Mouse (Mus musculus) liver, postnatal 0 days (tissue): ENCODE data around the gene Zfp217. TPM values are rescaled to one million over a fixed set of nuclear protein-coding genes. Genes with fewer than 3 reads are reported as not detected.
A peak's percentile ranks its signal among the peaks of the same experiment; 100 is the strongest.

Experiments used
- ATAC-seq: fragments of 200-750 bp; cut with Nextera tagmentation; 2 replicates; pipeline ENCODE4 v1.8.0; 2017; ENCODE audit warnings: mild to moderate bottlenecking, moderate library complexity
- DNase-seq: peaks from one replicate; pipeline ENCODE4 v3.0.0-alpha.2; 2016
- H3K27ac ChIP-seq: fragments of 300-500 bp; sonication (generic); 2 replicates; pipeline ENCODE4 v1.5.1; 2014; ENCODE audit warnings: antibody characterized with exemption, moderate library complexity, mild to moderate bottlenecking, low read depth
- H3K27me3 ChIP-seq: fragments of 300-500 bp; sonication (generic); 2 replicates; pipeline ENCODE4 v1.6.1; 2014; ENCODE audit warnings: low read length, control low read depth, mixed read lengths; ENCODE audit not compliant: insufficient read depth
- H3K36me3 ChIP-seq: fragments of 300-500 bp; sonication (generic); replicated peaks from 2 replicates; pipeline ENCODE4 v1.6.1; 2014; ENCODE audit warnings: mild to moderate bottlenecking, control low read depth, low read length, moderate library complexity, mixed read lengths; ENCODE audit not compliant: insufficient read depth
- H3K4me1 ChIP-seq: fragments of 300-500 bp; sonication (generic); 2 replicates; pipeline ENCODE4 v1.6.1; 2014; ENCODE audit warnings: antibody characterized with exemption, mild to moderate bottlenecking, control low read depth; ENCODE audit not compliant: insufficient read depth
- H3K4me2 ChIP-seq: fragments of 300-500 bp; sonication (generic); 2 replicates; pipeline ENCODE4 v1.6.1; 2014; ENCODE audit warnings: low read depth, mild to moderate bottlenecking, low read length, moderate library complexity, mixed read lengths
- H3K4me3 ChIP-seq: fragments of 300-500 bp; sonication (generic); 2 replicates; pipeline ENCODE4 v1.5.1; 2014; ENCODE audit warnings: low read depth, low read length
- H3K9ac ChIP-seq: fragments of 300-500 bp; sonication (generic); replicated peaks from 2 replicates; pipeline ENCODE4 v1.6.1; 2014; ENCODE audit warnings: mild to moderate bottlenecking, moderate library complexity
- H3K9me3 ChIP-seq: fragments of 300-500 bp; sonication (generic); 2 replicates; pipeline ENCODE4 v1.6.1; 2016; ENCODE audit warnings: mild to moderate bottlenecking, control low read depth, low read length, mixed read lengths
- CTCF ChIP-seq: sonication (generic); IDR thresholded peaks from 2 replicates; pipeline ENCODE4 v1.5.1; 2016; ENCODE audit warnings: antibody characterized with exemption, low read depth
- EP300 ChIP-seq: IDR thresholded peaks from 2 replicates; pipeline ENCODE4 v1.6.1; 2016; ENCODE audit warnings: antibody characterized with exemption, low read depth, mild to moderate bottlenecking
- WGBS: fragments of 180-500 bp; shearing (Covaris S2); extraction: QIAGEN DNeasy Blood & Tissue Kit; methylation state at CpG from one replicate; pipeline ENCODE4 v1.1.7; 2014; ENCODE audit not compliant: insufficient replicate concordance; 5-methylcytosine and 5-hydroxymethylcytosine counted together
- polyA plus RNA-seq: library from polyadenylated mRNA; unstranded; fragments of >200 nt; fragmentation: Nextera tagmentation; extraction: Ambion mirVana; gene quantifications from 2 replicates; pipeline ENCODE4 v1.2.1, GENCODE M21; 2015

Gene Zfp217
- polyA plus RNA-seq, 1 experiment from 2014 or later: 2.1 TPM

DNA sequence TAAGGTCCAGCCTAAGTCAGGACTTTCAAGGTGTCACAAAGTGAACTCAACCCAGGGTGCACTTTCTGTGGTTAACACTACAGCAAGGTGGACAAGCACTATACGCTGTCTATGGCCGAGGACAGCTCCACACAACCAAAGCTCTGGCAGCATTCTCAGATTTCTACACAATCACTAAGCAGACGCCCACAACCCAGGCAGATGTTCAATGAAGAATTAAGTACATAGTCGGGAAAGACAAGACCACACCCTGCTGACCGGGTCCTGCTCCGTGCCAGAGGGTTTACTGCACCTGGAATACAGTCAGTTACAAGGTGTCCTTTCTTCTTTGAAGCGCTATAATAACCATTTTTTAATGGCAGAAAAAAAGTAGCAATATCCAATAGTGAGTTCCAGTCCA lies 25.7 kb downstream of the Zfp217 start:
- Histone ChIP-seq H3K27me3 (no peaks in the 10 kb centered on the region), H3K9me3 (no peaks in the 10 kb centered on the region), H3K36me3 (peaks cover 52% of the 10 kb centered on the region), H3K4me1 (peaks cover 36% of the 10 kb centered on the region), H3K4me3 (no peak overlapping the region), H3K4me2 (no peak overlapping the region), H3K27ac (no peak overlapping the region), H3K9ac (no peak overlapping the region)
- TF ChIP-seq CTCF: no peak
- 72% methylated on average over 7 of the region's 7 CpGs for WGBS
- ATAC-seq (no peak), DNase-seq (no peak)

DNA sequence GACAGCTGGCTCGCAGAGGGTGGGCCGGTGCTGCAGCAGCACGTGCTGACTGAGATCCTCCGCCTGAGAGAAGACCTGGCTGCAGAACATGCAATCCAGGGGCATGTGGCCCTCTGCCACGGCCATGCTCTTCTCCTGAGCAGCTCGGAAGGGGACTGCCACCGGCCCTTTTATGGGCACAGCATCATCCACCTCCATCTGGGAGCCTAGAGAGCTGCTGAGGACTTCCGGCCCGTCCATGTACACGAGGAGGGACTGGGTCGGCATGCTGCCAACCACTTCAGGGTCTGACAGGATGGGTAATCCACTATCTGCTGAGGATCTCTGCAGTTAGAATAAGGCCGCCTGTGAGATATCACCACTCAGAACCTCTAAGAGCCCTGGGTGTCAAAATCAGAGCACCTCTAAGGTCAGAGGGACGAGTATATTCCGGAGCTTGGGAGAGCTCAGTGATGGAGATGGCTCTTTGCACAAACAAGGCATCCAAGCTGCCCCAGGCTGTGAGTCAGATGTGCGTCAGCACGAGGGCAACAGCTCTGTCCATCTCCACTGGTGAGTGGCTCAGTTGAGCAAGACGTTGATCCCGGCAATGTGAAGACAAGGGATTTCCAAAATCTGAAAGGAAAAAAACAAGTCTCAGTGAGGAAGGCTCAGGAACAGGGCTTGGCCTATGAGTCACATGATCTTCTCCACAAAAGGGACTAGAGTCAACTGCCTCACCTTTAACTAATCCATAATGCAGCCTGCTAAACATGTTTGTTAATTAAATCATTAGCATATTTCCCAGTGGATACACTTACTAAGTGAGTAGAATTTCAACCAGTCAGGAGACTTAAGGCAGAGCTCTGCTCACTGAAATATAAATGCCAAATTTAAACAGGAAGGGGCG lies 27.5 kb downstream of the Zfp217 start:
- ATAC-seq (no peak), DNase-seq (no peak)
- Histone ChIP-seq H3K27ac (no peak overlapping the region), H3K9ac (no peak overlapping the region), H3K4me3 (no peak overlapping the region), H3K4me2 (no peak overlapping the region), H3K36me3 (peaks cover 62% of the 10 kb centered on the region), H3K27me3 (no peaks in the 10 kb centered on the region), H3K4me1 (peaks cover 24% of the 10 kb centered on the region), H3K9me3 (no peaks in the 10 kb centered on the region)
- 81% methylated on average over 19 of the region's 19 CpGs for WGBS
- TF ChIP-seq CTCF (no peak), EP300 (no peak)

DNA sequence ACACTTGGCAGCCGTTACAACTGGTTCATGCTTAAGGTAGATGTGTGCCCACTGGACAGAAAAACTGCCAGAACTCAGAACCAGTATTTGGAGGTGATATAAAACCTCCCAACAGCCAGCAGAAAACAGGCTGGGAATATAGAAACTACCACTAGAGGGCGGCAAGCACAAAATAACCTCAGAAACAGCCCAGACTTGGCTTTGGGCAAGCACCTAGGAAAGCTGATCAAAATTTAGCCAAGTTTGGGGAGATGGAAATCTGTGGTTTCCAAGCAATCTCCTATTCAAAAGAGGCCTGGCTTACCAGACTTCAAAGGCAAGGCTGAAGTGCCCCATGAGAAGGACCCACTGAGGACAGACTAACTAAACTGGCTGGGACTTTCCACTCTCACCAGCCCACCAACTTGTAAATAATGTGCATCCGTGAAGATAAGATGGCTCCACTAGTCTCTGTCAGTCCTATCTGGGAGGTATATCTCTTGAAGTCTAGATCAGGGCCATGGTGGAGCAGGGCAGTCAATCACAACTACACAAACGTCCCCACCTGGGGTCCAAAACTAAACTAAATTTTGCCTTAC lies 31.1 kb downstream of the Zfp217 start:
- Histone ChIP-seq H3K4me3 (no peak overlapping the region), H3K27me3 (no peaks in the 10 kb centered on the region), H3K9me3 (no peaks in the 10 kb centered on the region), H3K9ac (no peak overlapping the region), H3K36me3 (peaks cover 85% of the 10 kb centered on the region), H3K4me1 (peaks cover 16% of the 10 kb centered on the region), H3K4me2 (no peak overlapping the region), H3K27ac (no peak overlapping the region)
- ATAC-seq (peak; percentile 65), DNase-seq (peak; percentile 73)
- WGBS: 31% methylated on average over 4 of the region's 4 CpGs
- TF ChIP-seq EP300 (no peak), CTCF (peak; percentile 89)

DNA sequence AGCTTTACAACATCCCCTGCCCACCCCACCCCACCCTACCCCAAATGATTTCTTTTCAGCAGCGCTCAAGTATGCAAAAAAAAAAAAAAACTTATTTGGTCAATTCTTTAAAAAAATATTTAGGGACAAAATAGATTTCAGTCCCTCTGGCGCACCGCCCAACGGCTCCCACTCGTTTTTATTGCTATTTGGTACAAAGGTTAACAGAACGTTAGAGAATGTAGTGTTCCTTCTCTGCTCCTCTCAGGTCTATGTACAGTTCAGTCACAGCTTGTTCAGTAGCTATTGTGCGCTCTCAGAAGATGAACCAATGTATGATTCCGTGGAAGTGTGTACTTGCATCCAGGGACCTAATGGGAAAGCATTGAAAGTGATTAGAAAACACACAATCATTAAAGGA lies 37.6 kb downstream of the Zfp217 start:
- 70% methylated on average over 8 of the region's 8 CpGs for whole genome bisulfite sequencing
- Histone ChIP-seq H3K36me3 (peaks cover 76% of the 10 kb centered on the region), H3K4me2 (no peak overlapping the region), H3K4me1 (no peaks in the 10 kb centered on the region), H3K9ac (no peak overlapping the region), H3K27ac (no peak overlapping the region), H3K4me3 (no peak overlapping the region), H3K27me3 (no peaks in the 10 kb centered on the region), H3K9me3 (no peaks in the 10 kb centered on the region)
- no peak for DNase-seq
- peak; percentile 29; the same call in 1 of the 2 replicates for ATAC-seq
- no peak for TF ChIP-seq CTCF

DNA sequence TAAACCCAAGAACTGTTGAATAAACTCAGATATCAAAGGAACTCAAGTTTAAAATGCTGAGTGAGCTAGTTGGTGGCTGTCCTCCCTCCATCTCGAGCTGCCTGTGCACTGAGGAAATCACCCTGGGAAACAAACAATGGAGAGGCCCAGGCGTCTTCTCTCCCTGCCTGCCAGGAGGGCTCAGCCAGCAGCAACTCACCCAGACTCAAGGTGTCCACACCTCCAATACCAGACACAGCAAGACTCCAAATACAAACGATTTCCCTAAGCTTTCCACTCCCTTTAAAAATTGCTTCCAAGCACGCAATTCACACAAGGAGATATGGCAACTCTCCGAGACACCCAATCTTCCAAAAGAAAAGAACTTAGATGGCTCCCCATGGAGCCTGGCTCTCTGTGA lies 38.4 kb downstream of the Zfp217 start:
- ATAC-seq: no peak
- no peaks in the 10 kb centered on the region for H3K9me3 ChIP-seq
- no peak overlapping the region for H3K4me2 ChIP-seq
- H3K27me3 ChIP-seq: no peaks in the 10 kb centered on the region
- no peak overlapping the region for H3K27ac ChIP-seq
- peaks cover 68% of the 10 kb centered on the region for H3K36me3 ChIP-seq
- no peak for DNase-seq
- no peak for TF ChIP-seq EP300
- no peak for TF ChIP-seq CTCF
- H3K9ac ChIP-seq: no peak overlapping the region
- WGBS: 66% methylated on average over 5 of the region's 5 CpGs
- H3K4me3 ChIP-seq: no peak overlapping the region
- H3K4me1 ChIP-seq: no peaks in the 10 kb centered on the region

DNA sequence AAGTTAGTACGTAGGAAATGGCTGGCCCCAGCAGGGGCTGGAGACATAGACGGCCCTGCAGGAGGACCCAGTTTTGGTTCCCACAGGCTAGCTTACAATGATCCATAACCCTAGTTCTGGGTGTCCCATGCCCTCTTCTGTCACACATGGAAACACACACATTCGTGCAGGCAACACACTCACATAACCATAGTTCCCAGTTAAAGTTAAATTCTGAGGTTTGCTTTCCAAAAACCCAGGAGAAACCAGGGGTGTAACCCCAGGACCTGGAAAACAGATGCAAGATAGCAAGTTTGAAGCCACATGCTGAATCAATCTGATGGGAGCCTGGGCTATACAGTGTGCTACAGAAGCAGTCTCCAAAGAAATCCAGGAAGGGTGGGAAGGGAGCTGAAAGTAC lies 40.1 kb downstream of the Zfp217 start:
- no peaks in the 10 kb centered on the region for H3K4me1 ChIP-seq
- no peak overlapping the region for H3K4me2 ChIP-seq
- no peak overlapping the region for H3K9ac ChIP-seq
- no peak for ATAC-seq
- 57% methylated on average over 3 of the region's 3 CpGs for WGBS
- peaks cover 51% of the 10 kb centered on the region for H3K36me3 ChIP-seq
- no peak overlapping the region for H3K27ac ChIP-seq
- DNase-seq: no peak
- H3K4me3 ChIP-seq: no peak overlapping the region
- H3K9me3 ChIP-seq: no peaks in the 10 kb centered on the region
- TF ChIP-seq EP300 (no peak), CTCF (no peak)
- no peaks in the 10 kb centered on the region for H3K27me3 ChIP-seq
